Mouse (Mus musculus): Measurements from ENCODE around the gene Ltb4r2.

- no peak for TF ChIP-seq CTCF (conservative IDR thresholded peaks at IDR 0.05 in 1 of 2, IDR thresholded peaks at IDR 0.05 in 1 of 2; ENCODE audit: low read depth in 2 of 2, low read length in 2 of 2)
- TF ChIP-seq POLR2A (IDR thresholded peaks at IDR 0.05; ENCODE audit: low read depth, low read length) = no peak
- TF ChIP-seq EP300 (IDR thresholded peaks at IDR 0.05; ENCODE audit: low read length) = no peak
- TF ChIP-seq ZKSCAN1 (IDR thresholded peaks at IDR 0.05; ENCODE audit: borderline replicate concordance, low read depth, low read length) = no peak
- no peak for TF ChIP-seq E2F4 (IDR thresholded peaks at IDR 0.05; ENCODE audit: insufficient replicate concordance, low read depth, low read length)
- no peak for TF ChIP-seq USF1 (IDR thresholded peaks at IDR 0.05; ENCODE audit: low read depth, low read length)
- TF ChIP-seq ZC3H11A (IDR thresholded peaks at IDR 0.05; ENCODE audit: low read depth, low read length) = no peak
- no peak for TF ChIP-seq JUN (IDR thresholded peaks at IDR 0.05; ENCODE audit: insufficient read depth, low read depth, low read length)
- TF ChIP-seq MAX (IDR thresholded peaks at IDR 0.05; ENCODE audit: low read length) = no peak
- no peak for TF ChIP-seq RCOR1 (conservative IDR thresholded peaks at IDR 0.05; ENCODE audit: low read depth, low read length)
- no peak for TF ChIP-seq KAT2A (IDR thresholded peaks at IDR 0.05; ENCODE audit: insufficient replicate concordance, low read length)
- TF ChIP-seq RAD21 (IDR thresholded peaks at IDR 0.05; ENCODE audit: low read depth, low read length) = no peak
These were observed 27.2 kb downstream of the Ltb4r2 start, which contains the start of gene Ripk3 for GRCm38 (mm10) chr14:55788256-55789050.
